In the genomic region with DNA sequence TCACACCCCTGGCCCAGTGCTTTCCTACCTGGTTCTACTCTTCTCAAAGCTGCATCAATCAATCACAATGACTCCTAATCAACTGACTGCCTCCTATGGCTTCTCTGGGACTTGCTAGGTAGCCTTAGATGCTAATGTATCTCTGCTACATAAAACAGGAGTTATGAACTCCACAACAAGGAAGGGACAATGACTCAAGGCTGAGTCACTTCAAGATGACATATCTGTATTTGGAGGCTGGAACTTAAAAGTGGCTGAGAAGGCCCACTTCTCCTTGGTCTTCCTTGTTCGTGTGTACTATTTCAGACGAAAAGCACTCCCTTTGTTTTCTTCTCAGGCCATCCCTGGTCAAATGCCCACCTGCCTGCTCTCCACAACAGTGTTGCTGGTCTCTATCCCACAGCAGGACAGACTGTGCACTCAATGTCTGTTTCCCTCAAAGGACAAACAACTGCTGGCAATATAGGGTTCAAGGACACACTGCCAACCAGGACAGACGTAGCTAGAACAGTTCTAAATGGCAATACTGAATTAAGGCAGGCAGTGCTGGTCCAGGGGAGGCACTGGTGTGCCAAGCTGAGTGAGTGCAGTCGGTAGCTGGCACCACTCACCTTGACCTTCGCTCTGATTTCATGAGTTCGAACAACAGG, we compare ENCODE assay signal across 19 mouse cellular contexts.
"Had no signal": no experiment of that assay in that cellular context is flagged by ENCODE, and none has a peak within 500 bp of the region (broad histone marks: within the 10 kb centered on the region; RNA-seq: fewer than 3 reads in every experiment).

No protein-coding gene starts in this region.

- H3K9ac ChIP-seq: limb, embryonic 13.5 days; liver, embryonic 12.5 days; liver, embryonic 15.5 days; lung, embryonic 15.5 days; midbrain, embryonic 15.5 days; neural tube, embryonic 13.5 days had no signal

- H3K4me2 ChIP-seq: limb, embryonic 13.5 days; liver, embryonic 12.5 days; liver, embryonic 15.5 days; lung, embryonic 15.5 days; midbrain, embryonic 11.5 days; midbrain, embryonic 15.5 days; neural tube, embryonic 13.5 days had no signal

- H3K4me1 ChIP-seq: limb, embryonic 10.5 days; limb, embryonic 13.5 days; liver, embryonic 12.5 days; liver, embryonic 15.5 days had no signal

- H3K27me3 ChIP-seq: limb, embryonic 13.5 days; liver, embryonic 12.5 days; liver, embryonic 15.5 days; lung, embryonic 15.5 days; midbrain, embryonic 15.5 days; neural tube, embryonic 13.5 days had no signal

- H3K27ac ChIP-seq: kidney, postnatal 0 days; limb, embryonic 10.5 days; limb, embryonic 13.5 days; liver, embryonic 12.5 days; liver, embryonic 15.5 days; lung, embryonic 15.5 days; midbrain, embryonic 15.5 days; neural tube, embryonic 13.5 days had no signal

- DNase-seq: kidney, adult 11 months; kidney, postnatal 25 days; liver; lung, adult 18-20 months; lung, postnatal 10 days; lung, postnatal 36 days; retina, postnatal 1 day; right cerebral cortex, postnatal 25 days; spleen, adult 18-20 months; thymus, postnatal 25 days had no signal

- H3K9me3 ChIP-seq: limb, embryonic 10.5 days; limb, embryonic 13.5 days; liver, embryonic 12.5 days; liver, embryonic 15.5 days; lung, embryonic 15.5 days; midbrain, embryonic 15.5 days; neural tube, embryonic 13.5 days had no signal

- H3K4me3 ChIP-seq: limb, embryonic 10.5 days; limb, embryonic 13.5 days; liver, embryonic 12.5 days; liver, embryonic 15.5 days; lung, embryonic 15.5 days; midbrain, embryonic 15.5 days; neural tube, embryonic 13.5 days had no signal
